Mouse (Mus musculus): ENCODE measurements at regions not wholly inside any gene's neighbourhood (a gene's known extent, or its start where the extent isn't known, plus 50 kb on each side); places are given as distances from the start of the nearest gene placed in this dataset.
"Not testable (repeated sequence)": the region's sequence is repeated elsewhere in the genome, so short reads cannot be mapped to it uniquely, and the experiment has no call there.

GRCm38 (mm10) chr17:83049972-83050535 is 165.0 kb upstream of the Pkdcc start:
- ATAC-seq, result no peak

- no peak for ATAC-seq
Measured at GRCm38 (mm10) chr17:83050591-83051197, 164.4 kb upstream of the Pkdcc start.

DNA sequence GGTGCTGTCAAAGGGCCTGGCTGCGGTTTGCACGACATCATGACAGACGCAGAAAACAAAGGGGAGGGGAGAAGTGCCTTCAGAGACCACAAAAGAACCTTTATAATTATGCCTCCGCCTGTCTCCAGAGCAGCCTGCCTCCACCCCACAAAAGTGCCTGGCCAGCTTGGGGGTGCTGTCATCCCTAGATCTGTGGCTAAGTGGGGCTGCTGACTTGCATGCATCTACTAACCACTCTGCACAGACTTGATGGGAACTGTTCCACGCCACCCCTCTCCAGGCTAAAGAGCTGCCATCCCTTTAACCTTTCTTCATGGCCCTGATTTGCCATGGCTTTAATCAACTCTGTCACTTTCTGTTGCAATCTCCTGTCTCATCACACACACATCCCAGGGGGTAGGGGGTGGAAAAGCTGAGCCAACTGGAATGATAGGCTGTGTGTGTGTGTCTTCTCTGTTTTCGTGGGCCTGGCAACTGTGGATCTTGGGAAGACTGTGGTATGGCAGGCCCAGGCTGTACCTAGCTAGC is 162.4 kb upstream of the Pkdcc start:
- no peak for ATAC-seq

DNA sequence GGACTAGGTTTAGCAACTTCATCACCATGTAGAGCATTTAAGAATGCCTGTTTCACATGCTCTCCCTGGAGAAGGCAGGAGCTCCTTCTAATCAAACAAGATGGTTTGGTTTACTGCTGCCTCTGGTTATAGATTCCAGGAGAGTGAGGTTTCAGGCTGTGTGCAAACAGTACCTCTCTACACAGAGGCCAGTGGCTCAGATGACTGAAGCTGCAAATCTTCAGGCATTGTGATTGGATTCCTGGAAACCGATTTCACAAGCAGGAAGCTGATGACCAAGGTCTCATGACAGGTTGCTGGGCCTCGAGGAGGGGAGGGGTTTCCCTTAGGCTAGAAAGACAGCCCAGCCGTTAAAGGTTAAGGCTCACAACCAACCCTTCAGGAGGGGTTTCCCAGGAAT is 157.3 kb upstream of the Pkdcc start:
- ATAC-seq, result no peak

DNA sequence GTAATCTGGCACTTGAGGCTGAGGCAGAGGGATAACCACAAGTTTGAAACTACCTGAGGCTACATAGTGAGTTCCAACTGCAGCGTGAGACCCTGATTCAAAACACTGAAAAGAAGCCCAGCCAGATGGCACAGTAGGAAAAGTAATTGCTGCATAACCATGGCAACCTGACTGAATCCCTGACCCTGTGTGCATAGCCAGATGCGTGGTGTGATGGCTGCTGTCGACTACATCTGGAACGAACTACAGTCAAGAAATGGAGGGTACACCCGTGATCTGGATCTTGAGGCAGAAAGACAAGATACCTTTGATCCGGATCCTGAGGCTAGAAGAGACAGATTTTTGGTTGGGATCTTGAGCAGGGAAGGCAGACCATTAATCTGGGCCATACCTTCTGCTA is 153.2 kb upstream of the Pkdcc start:
- ATAC-seq, result no peak

DNA sequence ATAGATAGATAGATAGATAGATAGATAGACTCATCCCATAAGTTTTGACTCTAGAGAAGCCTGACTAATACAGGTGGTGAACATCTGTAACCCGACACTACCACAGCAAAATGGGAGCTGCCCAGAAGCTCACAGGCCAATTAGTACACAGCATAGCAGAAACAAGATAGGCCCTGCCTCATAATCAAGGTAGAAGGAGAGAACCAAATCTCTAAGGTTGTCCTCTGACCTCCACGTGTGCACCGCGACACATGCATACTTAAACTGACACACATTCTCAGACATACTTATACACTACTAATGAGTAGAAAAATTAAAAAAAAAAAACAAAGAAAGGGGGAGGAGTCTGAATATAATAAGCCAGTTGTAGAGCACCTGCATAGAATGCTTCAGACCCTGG is 151.2 kb upstream of the Pkdcc start:
- ATAC-seq, result no peak

DNA sequence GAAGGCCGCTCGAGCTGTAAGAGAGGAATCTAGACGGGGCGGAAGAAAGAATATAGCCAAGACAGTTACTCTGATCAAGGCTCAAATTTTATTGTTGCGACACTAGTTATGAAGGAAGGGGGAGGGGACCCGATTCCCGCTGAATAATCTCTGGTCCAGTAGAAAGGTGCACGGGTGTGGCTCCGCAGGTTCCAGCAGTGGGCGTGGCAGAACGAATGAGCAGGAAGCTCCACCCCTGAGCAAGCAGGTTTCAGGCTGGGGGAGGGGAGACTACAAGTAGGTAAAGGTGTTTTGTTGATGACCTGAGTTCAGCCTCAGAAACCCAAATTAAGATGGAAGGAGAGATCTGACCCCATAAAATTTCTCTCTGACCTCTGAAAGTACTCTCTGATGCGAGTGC is 150.7 kb upstream of the Pkdcc start:
- not testable (repeated sequence) for ATAC-seq

- ATAC-seq, result no peak
Measured at GRCm38 (mm10) chr17:83069246-83069645, 145.8 kb upstream of the Pkdcc start.

DNA sequence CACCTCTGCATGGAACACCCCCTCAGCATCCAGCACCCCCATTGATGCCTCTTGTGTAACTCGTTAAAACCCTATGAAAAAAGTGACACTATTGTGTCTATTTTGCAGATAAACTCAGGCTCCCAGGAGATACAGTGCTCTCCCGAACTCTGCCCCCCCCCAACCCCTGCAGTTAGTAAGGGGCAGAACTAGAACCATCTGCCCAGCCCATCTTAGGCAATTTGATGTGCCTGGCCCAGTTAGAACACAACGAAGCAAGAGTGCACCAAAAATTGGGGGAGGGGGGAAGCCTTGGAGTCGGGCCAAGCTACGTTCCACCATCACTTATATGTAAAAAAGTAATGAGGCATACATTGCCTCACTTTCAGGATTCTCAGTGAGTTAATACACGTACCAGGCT is 143.3 kb upstream of the Pkdcc start:
- no peak for ATAC-seq

- ATAC-seq, result no peak
Measured at GRCm38 (mm10) chr17:83072175-83072574, 142.9 kb upstream of the Pkdcc start.

- ATAC-seq, result no peak
Measured at GRCm38 (mm10) chr17:83074893-83075292, 140.2 kb upstream of the Pkdcc start.

- no peak for ATAC-seq
Measured at GRCm38 (mm10) chr17:83077737-83078600, 137.1 kb upstream of the Pkdcc start.

GRCm38 (mm10) chr17:83078601-83079360 is 136.3 kb upstream of the Pkdcc start:
- no peak for ATAC-seq

DNA sequence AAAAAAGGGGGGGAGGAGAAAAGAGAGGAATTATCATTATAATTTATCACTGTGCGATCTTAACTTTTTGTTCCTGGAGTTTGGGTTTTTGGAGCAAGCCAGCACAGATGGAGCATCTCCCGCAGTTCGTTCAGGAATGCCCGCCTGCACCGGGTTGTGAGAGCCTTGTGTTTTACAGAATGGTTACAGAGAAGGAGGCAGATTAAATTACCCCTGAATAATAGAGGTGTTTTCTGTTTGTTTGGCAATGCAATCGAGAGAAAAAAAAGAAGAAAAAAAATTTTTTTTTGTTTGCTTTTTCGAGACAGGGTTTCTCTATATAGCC is 135.8 kb upstream of the Pkdcc start:
- ATAC-seq, result no peak

DNA sequence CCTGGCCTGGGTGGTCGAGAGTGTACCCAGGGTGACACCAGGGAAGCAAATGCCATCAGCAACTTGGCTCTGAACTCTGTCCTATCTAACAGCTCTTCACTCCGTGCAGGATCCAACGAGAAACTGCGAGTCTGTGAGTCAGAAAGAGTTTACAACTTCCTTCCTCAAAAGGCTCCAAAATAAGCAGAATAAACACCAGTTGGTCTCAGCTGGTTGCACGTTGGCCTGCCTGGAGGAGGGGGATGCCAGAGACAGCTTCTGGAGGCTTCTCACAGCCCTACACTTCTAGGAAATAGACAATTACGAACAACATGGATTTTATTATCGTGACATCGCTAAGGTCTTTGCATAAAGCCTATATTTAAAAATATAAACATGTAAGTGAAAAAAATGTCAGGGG is 133.4 kb upstream of the Pkdcc start:
- no peak for ATAC-seq

- no peak for ATAC-seq
Measured at GRCm38 (mm10) chr17:83083521-83083920, 131.6 kb upstream of the Pkdcc start.

DNA sequence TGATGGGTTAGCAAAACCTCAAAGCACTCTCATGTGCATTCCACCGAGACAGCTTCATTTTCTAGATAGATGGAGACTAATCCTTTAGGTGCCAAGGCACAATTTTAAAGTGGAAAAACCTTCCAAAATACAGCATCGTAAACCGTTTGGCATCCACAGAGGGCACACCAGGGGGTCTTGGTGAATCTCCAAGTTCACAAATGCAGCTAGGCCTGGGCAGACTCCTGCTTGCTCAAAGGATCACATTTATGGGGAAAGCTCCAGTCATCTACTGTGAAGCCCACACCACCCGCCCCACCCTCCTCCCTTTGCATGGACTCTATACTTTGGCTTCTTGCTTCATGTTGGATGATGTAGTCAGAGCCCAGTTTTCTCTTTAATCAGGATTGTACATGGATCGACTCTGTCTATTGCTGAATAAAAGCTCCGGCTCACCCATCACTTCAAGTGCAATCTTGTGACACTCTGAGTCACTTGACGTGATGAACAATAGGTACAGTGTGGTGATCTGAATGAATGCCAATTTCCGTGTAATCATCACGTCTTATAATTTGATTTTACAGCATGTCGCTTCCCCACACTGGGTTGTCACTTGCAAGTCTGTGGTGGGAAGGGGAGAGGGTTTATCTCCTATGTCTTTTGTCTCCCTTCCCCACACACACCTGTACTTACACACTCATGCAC is 129.2 kb upstream of the Pkdcc start:
- no peak for ATAC-seq

- no peak for ATAC-seq
Measured at GRCm38 (mm10) chr17:83086703-83087102, 128.4 kb upstream of the Pkdcc start.

DNA sequence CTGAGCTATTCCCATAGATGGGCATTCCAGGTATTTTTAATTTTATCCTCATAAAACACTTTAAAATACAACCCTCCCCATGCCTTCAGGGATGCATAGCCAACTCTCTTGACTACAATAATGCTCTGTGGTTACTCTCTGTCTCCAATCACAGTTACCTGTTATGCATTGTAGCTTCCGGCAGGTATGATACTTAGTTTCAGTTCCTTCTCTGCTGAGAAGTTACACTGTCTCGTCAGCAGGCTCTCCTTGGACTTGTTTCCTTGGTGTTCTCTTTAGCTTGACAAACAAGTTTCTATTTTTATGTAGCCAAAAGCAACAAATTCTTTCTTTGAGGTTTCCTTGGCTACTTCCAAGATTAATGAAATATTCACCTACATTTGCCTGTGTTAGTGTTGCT is 126.6 kb upstream of the Pkdcc start:
- no peak for ATAC-seq

DNA sequence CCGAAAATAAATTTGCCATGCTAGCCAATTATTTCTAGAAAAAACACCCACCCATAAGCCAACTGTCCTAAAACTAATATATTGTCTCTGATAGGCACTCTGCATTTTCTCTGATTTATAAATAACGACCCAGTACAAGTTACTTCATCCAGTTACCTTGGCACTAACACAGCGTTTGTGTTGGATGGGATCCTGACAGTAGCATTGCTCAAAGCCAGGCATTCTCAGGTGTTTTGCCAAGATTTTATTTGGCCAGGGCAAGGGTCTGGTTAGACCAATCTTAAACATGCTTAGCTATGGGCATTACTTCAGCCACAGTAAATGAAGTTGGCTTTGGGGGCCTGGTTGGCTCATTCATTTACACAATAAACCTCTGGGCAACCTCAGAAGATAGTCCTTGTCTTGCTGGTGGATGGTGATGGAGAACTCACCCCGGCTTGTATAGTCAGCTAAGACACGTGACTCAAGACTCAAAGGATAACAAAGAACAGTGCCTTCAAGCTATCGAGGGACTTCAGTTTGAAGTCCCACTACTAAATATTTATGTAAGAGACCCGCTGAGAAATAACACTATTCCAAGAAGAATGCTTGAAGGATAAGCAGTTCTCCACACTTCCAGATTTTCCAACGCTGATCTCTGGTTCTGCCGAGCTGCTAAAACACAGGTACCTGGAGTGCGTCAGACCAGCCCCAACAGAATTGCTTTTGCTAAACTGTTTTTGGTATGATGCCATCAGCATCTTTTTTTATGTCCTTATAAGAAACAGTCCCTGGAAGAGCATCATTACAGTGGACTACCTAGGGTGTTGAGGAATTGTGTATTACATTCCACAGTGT is 125.0 kb upstream of the Pkdcc start:
- ATAC-seq, result no peak

DNA sequence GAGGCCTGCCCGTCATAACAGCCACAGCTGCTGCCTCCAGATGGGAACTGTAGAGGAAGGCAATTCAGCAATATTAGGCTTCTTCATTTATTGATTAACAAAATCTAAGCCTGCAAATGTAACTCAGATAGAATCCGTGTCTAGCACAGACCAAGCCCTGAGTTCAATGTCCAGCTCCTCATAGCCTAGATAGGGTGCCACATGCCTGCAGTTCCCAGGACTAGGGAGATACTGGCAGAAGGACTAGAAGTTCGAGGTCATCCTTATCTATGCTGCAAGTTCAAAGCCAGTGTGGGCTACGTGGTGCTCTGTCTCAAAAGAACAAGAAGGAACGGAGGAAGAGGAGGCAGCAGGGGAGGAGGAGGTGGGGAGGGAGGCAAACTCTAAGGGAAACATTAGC is 121.2 kb upstream of the Pkdcc start:
- ATAC-seq, result no peak

DNA sequence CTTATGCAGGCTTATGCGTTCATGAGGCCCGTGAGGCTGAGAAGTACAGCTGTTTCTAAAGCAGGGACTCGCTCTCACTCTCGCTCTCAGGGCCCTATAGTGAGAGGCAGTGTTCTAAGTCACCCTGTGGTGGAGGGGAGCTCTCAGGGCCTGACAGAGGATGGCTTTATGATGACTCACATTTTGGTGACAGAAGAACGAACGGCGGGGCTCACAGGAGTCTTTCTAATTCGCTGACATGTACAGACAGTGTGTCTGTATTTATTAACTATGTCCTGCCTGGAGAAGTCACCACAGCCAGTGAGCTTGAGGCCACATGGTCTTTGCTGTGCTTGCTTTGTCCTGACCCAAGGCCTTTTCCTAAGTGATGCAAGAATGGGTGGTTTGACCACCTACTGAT is 118.6 kb upstream of the Pkdcc start:
- no peak for ATAC-seq
